Comparison of ENCODE assay signal across 12 mouse cellular contexts in genomic region chr3:135641623-135641915, GRCm38 (mm10). TPM values are rescaled to one million over a fixed set of nuclear protein-coding genes. Genes with fewer than 3 reads are reported as not detected.
DNase-seq lines count a peak whose midpoint lies in the region; ATAC-seq and TF ChIP-seq lines count a peak whose summit lies in the region.
"Had no signal": no experiment of that assay in that cellular context is flagged by ENCODE, and none has a peak within 500 bp of the region (broad histone marks: within the 10 kb centered on the region; RNA-seq: fewer than 3 reads in every experiment).

No protein-coding gene starts in this region.

- H3K4me3 ChIP-seq in lung, embryonic 14.5 days (ENCODE audit: low read depth, low read length): no peak overlapping the region
- H3K4me3 ChIP-seq in intestine, embryonic 16.5 days (ENCODE audit: low read length): no peak overlapping the region
- no peak overlapping the region for H3K4me3 ChIP-seq in stomach, embryonic 14.5 days (ENCODE audit: low read depth, low read length)
- H3K4me3 ChIP-seq: layer of hippocampus, adult 2 months; limb, embryonic 12.5 days had no signal

- no peak for TF ChIP-seq CTCF in lung, embryonic 14.5 days (IDR thresholded peaks at IDR 0.05; ENCODE audit: low read depth)

- H3K4me2 ChIP-seq in lung, embryonic 14.5 days: no peak overlapping the region
- no peak overlapping the region for H3K4me2 ChIP-seq in intestine, embryonic 16.5 days (ENCODE audit: low read depth, low read length)
- H3K4me2 ChIP-seq in stomach, embryonic 14.5 days (replicated peaks; ENCODE audit: low read depth, low read length): no peak overlapping the region
- H3K4me2 ChIP-seq: limb, embryonic 12.5 days; midbrain, embryonic 11.5 days had no signal

- no peak overlapping the region for H3K27ac ChIP-seq in lung, embryonic 14.5 days (ENCODE audit: low read depth)
- H3K27ac ChIP-seq in intestine, embryonic 16.5 days (ENCODE audit: low read length): no peak overlapping the region
- H3K27ac ChIP-seq in stomach, embryonic 14.5 days (ENCODE audit: low read length): no peak overlapping the region
- H3K27ac ChIP-seq: layer of hippocampus, adult 2 months; limb, embryonic 12.5 days had no signal

- H3K9me3 ChIP-seq in lung, embryonic 14.5 days (ENCODE audit: low read depth, low read length): no peaks in the 10 kb centered on the region
- H3K9me3 ChIP-seq in intestine, embryonic 16.5 days (ENCODE audit: control insufficient read depth, low read length): no peaks in the 10 kb centered on the region
- no peaks in the 10 kb centered on the region for H3K9me3 ChIP-seq in stomach, embryonic 14.5 days (ENCODE audit: control insufficient read depth, low read depth, low read length)

- ATAC-seq in lung, embryonic 14.5 days (ENCODE audit: insufficient read depth): peak; percentile 36; the same call in 1 of the 2 replicates
- peak; percentile 76 for ATAC-seq in intestine, embryonic 16.5 days
- peak; percentile 56; the same call in 1 of the 2 replicates for ATAC-seq in stomach, embryonic 14.5 days (ENCODE audit: insufficient number of reproducible peaks, insufficient read depth, low FRiP score, low read depth)

- peak; percentile 21 for DNase-seq in adrenal gland, postnatal 14 days
- DNase-seq in adrenal gland, postnatal 25 days: no peak
- DNase-seq in lung, embryonic 14.5 days: peak; percentile 24
- no peak for DNase-seq in lung, postnatal 14 days
- no peak for DNase-seq in kidney, adult 11 months
- DNase-seq in embryo, embryonic 9.5 days (ENCODE audit: extremely low spot score): no peak
- DNase-seq: kidney, adult 8-10 months had no signal

- no peak overlapping the region for H3K9ac ChIP-seq in lung, embryonic 14.5 days
- H3K9ac ChIP-seq in intestine, embryonic 16.5 days (ENCODE audit: low read depth, low read length): no peak overlapping the region
- H3K9ac ChIP-seq in stomach, embryonic 14.5 days (replicated peaks; ENCODE audit: low read depth, low read length): no peak overlapping the region
- H3K9ac ChIP-seq: limb, embryonic 12.5 days had no signal

- H3K27me3 ChIP-seq in lung, embryonic 14.5 days (ENCODE audit: insufficient read depth, low read length): no peaks in the 10 kb centered on the region
- H3K27me3 ChIP-seq in intestine, embryonic 16.5 days (replicated peaks; ENCODE audit: control insufficient read depth, insufficient read depth, low read length): no peaks in the 10 kb centered on the region
- H3K27me3 ChIP-seq in stomach, embryonic 14.5 days (ENCODE audit: control insufficient read depth, insufficient read depth, low read length): no peaks in the 10 kb centered on the region
- H3K27me3 ChIP-seq: limb, embryonic 12.5 days had no signal

- WGBS in lung, embryonic 14.5 days: 41% methylated on average over 4 of the region's 4 CpGs
- WGBS in intestine, embryonic 16.5 days: 42% methylated on average over 4 of the region's 4 CpGs
- 53% methylated on average over 4 of the region's 4 CpGs for WGBS in stomach, embryonic 14.5 days

- H3K4me1 ChIP-seq in lung, embryonic 14.5 days (ENCODE audit: insufficient read depth): no peaks in the 10 kb centered on the region
- H3K4me1 ChIP-seq in intestine, embryonic 16.5 days (ENCODE audit: control insufficient read depth, insufficient read depth, low read length): peaks cover 3% of the 10 kb centered on the region; the same call in 1 of the 2 replicates
- H3K4me1 ChIP-seq in stomach, embryonic 14.5 days (ENCODE audit: control insufficient read depth, insufficient read depth, low read length): no peaks in the 10 kb centered on the region
- H3K4me1 ChIP-seq: limb, embryonic 12.5 days had no signal

- H3K36me3 ChIP-seq in lung, embryonic 14.5 days (ENCODE audit: insufficient read depth): peaks cover 16% of the 10 kb centered on the region
- peaks cover 5% of the 10 kb centered on the region for H3K36me3 ChIP-seq in intestine, embryonic 16.5 days (ENCODE audit: control insufficient read depth, insufficient read depth, low read length)
- H3K36me3 ChIP-seq in stomach, embryonic 14.5 days (ENCODE audit: control insufficient read depth, insufficient read depth, low read length): peaks cover 3% of the 10 kb centered on the region; the same call in 1 of the 2 replicates

RNA-seq across cellular contexts. Expression of gene Nfkb1, which starts 49.8 kb away (rescaled TPM):
- total RNA-seq in adrenal gland, postnatal 14 days (2021): 55.2 and 62.9 TPM in 2 replicates
- total RNA-seq in adrenal gland, postnatal 25 days (2021): 68.8 and 69.5 TPM in 2 replicates
- 34.4 and 34.8 TPM in 2 replicates for polyA plus RNA-seq in lung, embryonic 14.5 days (2014; fragmentation: Nextera tagmentation; extraction: Ambion mirVana)
- polyA plus RNA-seq in intestine, embryonic 16.5 days (2015; fragmentation: Nextera tagmentation; extraction: Ambion mirVana): 13.7 and 14.3 TPM in 2 replicates
- 35.4 and 36.2 TPM in 2 replicates for polyA plus RNA-seq in stomach, embryonic 14.5 days (2014; fragmentation: Nextera tagmentation; extraction: Ambion mirVana)

Comparison
In these comparisons a context has a peak if more than half of its experiments do, and no peak if none do; other contexts are left out.
1. DNase-seq: peak in adrenal gland, postnatal 14 days (single experiment) and lung, embryonic 14.5 days (single experiment); none in adrenal gland, postnatal 25 days (single experiment), lung, postnatal 14 days (single experiment), kidney, adult 11 months (single experiment) and embryo, embryonic 9.5 days (single experiment).
2. Peak in every context shown above with its lines, with median percentiles within 50 percentile points of each other: ATAC-seq.